Mouse (Mus musculus) cerebellum, adult 9-11 months (tissue): ENCODE data around the gene Lrmda.

Source experiments
- DNase-seq: peaks from one replicate; pipeline ENCODE4 v3.0.0; 2022

Lrmda gene

DNA sequence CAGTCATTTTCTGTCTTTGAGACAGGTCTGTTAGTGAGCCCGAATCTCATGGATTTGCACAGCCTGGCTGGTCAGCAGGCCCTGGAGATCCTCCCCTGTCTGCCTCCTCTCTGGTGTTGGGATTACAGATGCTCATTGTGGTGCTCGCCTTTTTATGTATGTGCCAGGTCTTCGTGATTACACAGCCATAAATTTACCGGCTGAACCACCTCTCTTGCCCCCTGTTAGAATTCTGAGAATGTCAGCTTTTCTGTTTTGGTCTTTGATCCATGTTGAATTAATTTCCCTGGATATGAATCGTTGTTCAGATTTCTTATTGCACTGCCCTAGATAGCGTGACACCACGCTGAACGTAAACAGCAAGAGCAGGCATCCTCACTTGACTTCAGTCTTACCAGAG is 325.7 kb downstream of the Lrmda start:
- DNase-seq: no peak

DNA sequence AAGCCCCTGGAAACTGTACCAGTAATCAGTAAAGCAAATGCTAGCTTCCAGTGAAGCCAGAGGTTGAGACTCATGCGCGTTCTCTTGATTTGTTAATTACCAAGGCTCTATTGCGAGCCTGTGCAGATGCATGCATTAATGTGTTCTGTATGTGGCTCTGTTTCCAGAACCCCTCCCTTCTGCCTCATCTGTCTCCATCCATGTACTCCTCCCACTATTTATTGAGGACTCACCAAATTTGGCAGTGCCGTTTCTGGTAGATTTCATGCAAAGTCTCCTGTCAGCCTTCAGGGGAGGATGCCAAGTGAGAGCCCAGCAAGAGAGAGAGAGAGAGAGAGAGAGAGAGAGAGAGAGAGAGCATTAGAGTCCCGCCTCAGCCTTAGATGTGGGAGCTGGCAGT is 334.1 kb downstream of the Lrmda start:
- no peak for DNase-seq

- no peak for DNase-seq
These were observed 335.5 kb downstream of the Lrmda start for GRCm38 (mm10) chr14:22354769-22355574.

DNA sequence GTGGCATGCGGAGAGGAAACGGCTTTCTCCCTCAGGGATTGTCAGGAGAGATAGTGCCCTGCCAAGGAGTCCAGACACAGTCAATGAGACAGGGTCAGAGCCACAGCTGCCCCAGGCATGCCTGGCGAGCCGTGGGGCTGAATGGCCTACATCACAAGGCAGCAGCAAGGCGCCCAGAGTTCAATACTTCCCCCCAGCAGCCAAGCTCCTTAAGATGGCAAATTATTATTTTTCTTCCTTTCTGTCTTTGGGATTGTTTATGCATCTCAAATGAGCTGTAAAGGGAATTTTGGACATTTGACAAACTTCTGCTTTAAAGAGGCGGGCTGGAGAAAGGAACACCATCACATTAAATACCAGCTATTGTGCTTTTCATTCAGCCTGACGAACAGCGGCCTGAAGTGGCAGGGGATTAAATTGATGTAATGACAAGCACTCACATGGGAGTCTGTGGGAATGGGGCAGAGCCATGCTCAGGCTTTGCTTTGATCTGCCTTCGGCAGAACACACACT is 338.5 kb downstream of the Lrmda start:
- no peak for DNase-seq

DNA sequence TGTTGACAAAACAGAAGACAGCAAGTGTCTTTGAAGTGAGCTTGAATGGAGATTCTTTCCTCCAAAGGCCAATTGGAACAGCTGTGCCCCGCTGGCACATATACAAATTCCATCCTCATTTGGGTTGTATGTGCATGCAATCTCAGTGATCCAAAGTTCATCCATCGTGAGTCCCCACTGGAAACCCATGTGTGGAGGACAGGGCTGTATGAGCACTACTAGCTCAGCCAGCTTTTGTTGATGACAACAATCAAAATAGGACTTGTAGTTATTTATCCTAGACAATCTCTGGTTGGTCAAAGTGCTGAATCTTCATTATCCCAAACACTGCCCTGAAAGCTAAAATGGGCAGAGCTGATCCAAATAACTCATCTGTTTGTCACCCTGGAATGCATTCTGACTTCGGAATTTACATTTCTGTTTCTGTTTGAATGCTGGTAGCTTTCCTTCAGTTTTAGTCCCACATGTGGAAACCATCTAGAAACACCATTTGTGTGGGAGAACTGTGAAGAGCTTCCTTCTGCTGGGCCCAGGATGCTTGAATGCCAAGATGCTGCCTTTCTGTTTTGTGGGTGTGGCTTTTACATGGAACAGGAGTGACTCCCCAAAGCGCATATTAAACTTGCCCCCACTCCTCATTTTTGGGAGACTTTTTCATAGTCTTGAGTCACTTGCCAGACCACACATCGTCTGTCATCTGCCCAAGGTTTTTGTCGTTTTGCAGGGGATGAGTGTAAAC is 344.7 kb downstream of the Lrmda start:
- no peak for DNase-seq

DNA sequence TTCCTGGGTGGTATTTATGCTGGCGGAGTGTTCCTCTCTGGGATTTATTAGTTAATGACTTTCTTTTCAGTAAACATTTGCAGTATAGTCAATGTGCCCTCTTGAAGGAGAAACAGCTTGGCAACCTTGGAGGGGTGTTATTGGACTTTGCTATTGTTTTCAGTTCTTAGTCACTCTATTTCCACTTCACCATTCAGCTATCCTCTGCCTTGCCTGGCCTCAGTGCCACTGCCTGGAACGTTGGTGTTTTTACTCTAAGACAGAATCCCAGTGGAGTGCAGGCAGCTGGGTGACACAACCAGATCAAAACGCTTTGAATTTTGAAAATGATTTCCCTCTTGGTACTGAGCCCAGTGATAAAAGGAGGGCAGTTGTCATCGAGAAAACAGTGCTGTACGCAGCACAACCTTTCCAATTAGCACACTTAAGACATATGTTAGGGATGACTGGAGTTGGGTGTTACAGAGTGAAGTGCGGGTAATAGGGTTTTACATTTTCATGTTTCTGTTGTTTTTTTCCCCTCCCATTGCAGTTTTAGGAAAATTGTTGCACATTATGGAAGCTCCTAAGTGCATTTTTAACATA is 345.4 kb downstream of the Lrmda start:
- DNase-seq: no peak

- no peak for DNase-seq
These were observed 348.1 kb downstream of the Lrmda start for GRCm38 (mm10) chr14:22367615-22368014.

- DNase-seq: no peak
These were observed 351.6 kb downstream of the Lrmda start for GRCm38 (mm10) chr14:22371136-22371535.

- DNase-seq: no peak
These were observed 353.3 kb downstream of the Lrmda start for GRCm38 (mm10) chr14:22372666-22373360.

DNA sequence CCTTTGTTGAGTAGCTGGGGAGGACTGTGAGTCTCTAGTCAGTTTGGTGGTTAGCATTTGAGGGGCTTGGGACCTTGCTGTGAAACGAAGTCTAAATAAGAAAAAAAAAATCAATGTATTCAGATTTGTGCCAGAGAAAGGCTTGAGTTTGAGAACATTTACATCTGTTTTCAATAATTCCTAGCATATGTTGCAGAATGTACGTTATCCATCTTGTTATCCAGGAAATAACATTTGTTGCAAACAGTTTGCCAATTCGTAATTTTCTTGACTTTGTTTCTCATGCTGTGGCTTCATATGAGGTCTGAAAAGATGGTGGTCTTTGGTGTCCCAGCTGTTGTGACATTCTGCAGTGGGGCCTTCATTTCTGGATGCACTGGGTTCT is 353.8 kb downstream of the Lrmda start:
- DNase-seq: no peak

DNA sequence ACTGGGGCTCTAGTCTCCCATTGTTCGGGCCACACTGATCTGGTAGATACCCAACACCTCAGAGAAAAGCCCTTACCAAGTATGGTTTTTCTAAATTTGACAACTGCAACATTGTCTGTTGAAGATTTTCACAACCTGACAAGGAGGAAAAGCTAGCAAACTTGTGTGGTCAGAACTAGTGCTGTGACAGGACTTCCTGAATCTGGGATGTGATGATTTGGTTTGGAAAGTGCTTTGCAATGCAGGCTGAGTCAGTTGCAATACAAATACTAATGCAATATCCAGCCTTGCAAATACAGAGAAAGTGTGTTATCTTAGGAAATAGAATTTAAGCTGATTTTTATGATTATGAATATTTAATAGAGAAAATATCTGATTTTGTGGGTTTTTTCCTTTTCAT is 357.6 kb downstream of the Lrmda start:
- no peak for DNase-seq

DNA sequence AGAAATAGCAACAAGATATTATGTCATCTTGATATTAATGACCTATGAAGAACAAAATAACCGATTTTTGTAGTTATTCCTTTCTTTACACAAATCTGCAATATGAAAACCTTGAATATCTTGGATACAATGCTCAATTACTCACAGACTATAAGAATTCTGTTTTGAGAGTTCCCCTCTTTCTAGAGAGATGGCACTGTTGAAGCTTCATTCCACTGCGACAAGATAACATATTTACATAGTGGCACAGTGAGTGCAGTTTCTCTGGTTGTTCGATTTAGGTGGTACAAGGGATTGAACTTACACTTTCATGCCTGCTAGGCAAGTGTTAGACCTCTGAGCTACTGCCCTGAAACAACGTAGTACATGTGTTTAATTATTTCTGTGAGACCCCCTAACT is 362.6 kb downstream of the Lrmda start:
- DNase-seq: no peak

DNA sequence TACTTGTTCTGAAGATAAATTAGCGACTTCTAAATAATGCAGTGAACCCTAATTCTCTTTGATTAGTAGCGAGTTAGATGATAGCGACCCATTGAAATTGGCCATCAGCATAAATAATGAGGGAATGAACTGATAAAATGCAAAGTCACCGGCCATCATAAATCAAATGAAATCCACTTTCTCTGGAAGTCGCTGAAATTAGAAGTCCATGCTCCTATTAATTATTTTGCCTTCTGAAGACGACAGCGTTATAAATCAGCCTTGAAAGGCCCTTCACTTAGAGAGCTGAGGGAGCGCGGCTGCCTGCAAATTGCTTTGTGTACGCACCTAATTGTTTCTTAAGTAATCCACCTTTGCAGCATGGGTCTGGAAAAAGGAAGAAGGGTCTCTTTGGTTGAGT is 374.1 kb downstream of the Lrmda start:
- DNase-seq: no peak

GRCm38 (mm10) chr14:22402411-22402810 is 382.9 kb downstream of the Lrmda start:
- DNase-seq: no peak

- DNase-seq: no peak
These were observed 387.1 kb downstream of the Lrmda start for GRCm38 (mm10) chr14:22406623-22407022.

- DNase-seq: no peak
These were observed 391.3 kb downstream of the Lrmda start for GRCm38 (mm10) chr14:22410826-22411225.

DNA sequence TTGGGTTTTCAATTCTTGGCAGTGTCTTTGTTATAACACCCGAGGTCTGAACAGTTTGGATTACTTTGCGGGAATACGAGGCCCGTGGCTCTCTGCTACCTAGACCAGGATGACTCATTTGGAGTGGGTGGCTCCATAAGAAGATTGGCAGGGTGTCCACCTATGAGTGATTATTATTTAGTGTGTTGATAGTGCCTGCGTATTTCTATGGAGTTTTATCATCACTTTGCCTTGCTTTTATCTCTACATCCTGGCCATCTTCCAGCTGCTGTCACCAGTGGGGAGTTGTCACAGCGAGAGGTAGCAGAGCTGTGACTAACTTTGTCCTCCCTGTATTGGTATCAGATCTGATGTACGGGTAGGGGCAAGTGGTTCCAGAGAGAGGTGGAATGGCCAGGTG is 393.7 kb downstream of the Lrmda start:
- no peak for DNase-seq

DNA sequence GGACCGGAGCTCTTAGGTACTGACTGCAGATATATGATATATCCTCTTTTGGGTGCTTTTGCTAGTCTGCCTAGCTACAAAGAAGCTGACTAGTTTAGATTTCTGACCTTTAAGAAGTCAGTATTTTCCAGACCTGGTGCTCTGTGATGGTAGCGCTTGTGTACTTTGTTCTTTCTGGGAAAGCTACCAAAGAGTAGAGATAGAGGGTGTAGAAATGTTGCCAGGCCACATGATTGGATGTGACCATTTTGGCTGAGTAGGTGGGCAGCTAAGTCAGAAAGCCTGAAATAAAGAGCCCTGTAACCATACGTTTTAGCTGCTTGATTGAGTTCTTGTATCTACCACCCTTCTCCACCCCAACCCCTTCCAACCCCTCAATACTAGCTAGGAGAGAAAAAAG is 398.2 kb downstream of the Lrmda start:
- DNase-seq: no peak

- DNase-seq: no peak
These were observed 402.2 kb downstream of the Lrmda start for GRCm38 (mm10) chr14:22421668-22422067.

- DNase-seq: no peak
These were observed 405.6 kb downstream of the Lrmda start for GRCm38 (mm10) chr14:22425018-22425534.

DNA sequence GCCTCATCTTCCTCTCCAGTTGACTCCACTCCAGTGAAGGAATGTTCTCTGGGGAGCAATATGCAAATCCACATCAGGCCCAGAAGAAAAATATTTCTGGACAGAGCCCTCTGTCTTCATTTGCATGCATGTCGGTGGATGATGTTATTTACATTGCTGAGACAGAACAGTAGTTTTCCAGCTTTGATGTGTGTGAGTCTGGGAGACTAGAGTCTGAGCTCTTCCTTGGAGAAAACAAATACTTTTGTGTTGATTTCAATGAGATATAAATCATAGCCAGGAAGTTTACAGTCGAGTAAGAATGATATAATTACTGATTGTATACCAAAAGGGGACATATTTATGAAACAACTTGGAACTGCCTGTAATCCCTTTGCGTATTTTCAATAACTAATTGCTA is 415.9 kb downstream of the Lrmda start:
- DNase-seq: no peak

- no peak for DNase-seq
These were observed 416.4 kb downstream of the Lrmda start for GRCm38 (mm10) chr14:22435860-22436377.
